In the genomic region with DNA sequence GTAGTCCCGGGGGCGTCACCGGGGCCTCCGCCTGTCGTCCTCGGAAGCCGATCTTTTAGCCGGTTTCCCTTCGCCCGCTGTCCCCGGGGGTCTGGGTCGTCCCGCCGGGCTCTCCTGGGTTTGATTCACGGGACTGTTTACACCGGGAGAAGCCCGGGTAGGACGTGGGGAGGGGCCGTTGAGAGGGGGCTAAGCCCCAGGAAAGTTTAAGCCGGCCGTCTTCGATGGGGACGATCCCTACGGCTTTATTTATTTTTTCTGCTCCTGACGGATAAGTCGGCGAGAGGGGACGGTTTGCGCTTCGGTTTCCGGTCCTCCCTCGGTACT, we compare ENCODE assay signal across 8 mouse cellular contexts. TPM values are rescaled to one million over a fixed set of nuclear protein-coding genes. Genes with fewer than 3 reads are reported as not detected.
DNase-seq lines count a peak whose midpoint lies in the region; ATAC-seq and TF ChIP-seq lines count a peak whose summit lies in the region.

No protein-coding gene starts in this region.

- no peaks in the 10 kb centered on the region for H3K27me3 ChIP-seq in lung, embryonic 14.5 days (ENCODE audit: insufficient read depth, low read length)
- H3K27me3 ChIP-seq in embryonic facial prominence, embryonic 14.5 days (replicated peaks; ENCODE audit: control insufficient read depth, insufficient read depth, low read length): no peaks in the 10 kb centered on the region
- H3K27me3 ChIP-seq in intestine, embryonic 15.5 days (replicated peaks): no peaks in the 10 kb centered on the region
- no peaks in the 10 kb centered on the region for H3K27me3 ChIP-seq in neural tube, embryonic 13.5 days

- peak overlapping the region; percentile 98 for H3K27ac ChIP-seq in lung, embryonic 14.5 days (ENCODE audit: low read depth)
- peak overlapping the region; percentile 97 for H3K27ac ChIP-seq in embryonic facial prominence, embryonic 14.5 days (replicated peaks; ENCODE audit: low read depth, low read length)
- H3K27ac ChIP-seq in intestine, embryonic 15.5 days: peak overlapping the region; percentile 98
- H3K27ac ChIP-seq in neural tube, embryonic 13.5 days (replicated peaks): peak overlapping the region; percentile 98

- peak overlapping the region; percentile 92 for H3K9ac ChIP-seq in lung, embryonic 14.5 days
- peak overlapping the region; percentile 86 for H3K9ac ChIP-seq in embryonic facial prominence, embryonic 14.5 days (ENCODE audit: low read depth, low read length)
- H3K9ac ChIP-seq in intestine, embryonic 15.5 days: peak overlapping the region; percentile 96
- peak overlapping the region; percentile 90 for H3K9ac ChIP-seq in neural tube, embryonic 13.5 days

- H3K4me1 ChIP-seq in lung, embryonic 14.5 days (ENCODE audit: insufficient read depth): peaks cover 8% of the 10 kb centered on the region
- peaks cover 13% of the 10 kb centered on the region for H3K4me1 ChIP-seq in embryonic facial prominence, embryonic 14.5 days (ENCODE audit: control insufficient read depth, insufficient read depth, low read length)
- peaks cover 19% of the 10 kb centered on the region for H3K4me1 ChIP-seq in intestine, embryonic 15.5 days (replicated peaks)
- peaks cover 41% of the 10 kb centered on the region for H3K4me1 ChIP-seq in neural tube, embryonic 13.5 days (replicated peaks)

- H3K4me3 ChIP-seq in lung, embryonic 14.5 days (ENCODE audit: low read depth, low read length): peak overlapping the region; percentile 75
- peak overlapping the region; percentile 72 for H3K4me3 ChIP-seq in embryonic facial prominence, embryonic 14.5 days (ENCODE audit: low read depth, low read length)
- peak overlapping the region; percentile 97 for H3K4me3 ChIP-seq in intestine, embryonic 15.5 days (replicated peaks)
- H3K4me3 ChIP-seq in neural tube, embryonic 13.5 days: peak overlapping the region; percentile 95

- TF ChIP-seq CTCF in lung, embryonic 14.5 days (IDR thresholded peaks at IDR 0.05; ENCODE audit: low read depth): no peak

- no peaks in the 10 kb centered on the region for H3K9me3 ChIP-seq in lung, embryonic 14.5 days (ENCODE audit: low read depth, low read length)
- no peaks in the 10 kb centered on the region for H3K9me3 ChIP-seq in embryonic facial prominence, embryonic 14.5 days (ENCODE audit: control insufficient read depth, low read length)
- no peaks in the 10 kb centered on the region for H3K9me3 ChIP-seq in intestine, embryonic 15.5 days
- H3K9me3 ChIP-seq in neural tube, embryonic 13.5 days: no peaks in the 10 kb centered on the region

- DNase-seq in lung, embryonic 14.5 days: no peak
- DNase-seq in lung, adult 18-20 months: no peak
- DNase-seq in embryonic facial prominence, embryonic 14.5 days (ENCODE audit: low spot score): no peak
- no peak for DNase-seq in cerebellum, adult 18-20 months
- DNase-seq in layer of hippocampus, adult 8-10 months (ENCODE audit: low spot score in 2 of 2): no peak
- DNase-seq in cerebellum, postnatal 14 days: no peak

- ATAC-seq in lung, embryonic 14.5 days (ENCODE audit: insufficient read depth): peak; percentile 53
- ATAC-seq in embryonic facial prominence, embryonic 14.5 days (ENCODE audit: low read depth): peak; percentile 34
- peak; percentile 60; the same call in 1 of the 2 replicates for ATAC-seq in intestine, embryonic 15.5 days
- ATAC-seq in neural tube, embryonic 13.5 days (ENCODE audit: low read depth): peak; percentile 70

- peaks cover 27% of the 10 kb centered on the region for H3K36me3 ChIP-seq in lung, embryonic 14.5 days (ENCODE audit: insufficient read depth)
- peaks cover 18% of the 10 kb centered on the region for H3K36me3 ChIP-seq in embryonic facial prominence, embryonic 14.5 days (ENCODE audit: control insufficient read depth, insufficient read depth, low read length)
- H3K36me3 ChIP-seq in intestine, embryonic 15.5 days: peaks cover 4% of the 10 kb centered on the region; the same call in 1 of the 2 replicates
- H3K36me3 ChIP-seq in neural tube, embryonic 13.5 days: 0 out of 2 replicates have a peak, but pooled peaks cover 11% of the 10 kb centered on the region

- H3K4me2 ChIP-seq in lung, embryonic 14.5 days: peak overlapping the region; percentile 88
- H3K4me2 ChIP-seq in embryonic facial prominence, embryonic 14.5 days (ENCODE audit: low read depth, low read length): peak overlapping the region; percentile 82
- peak overlapping the region; percentile 88 for H3K4me2 ChIP-seq in intestine, embryonic 15.5 days (replicated peaks)
- peak overlapping the region; percentile 85 for H3K4me2 ChIP-seq in neural tube, embryonic 13.5 days

- WGBS in lung, embryonic 14.5 days: under 1% methylated on average over 32 of the region's 32 CpGs
- 0% methylated on average over 13 of the region's 32 CpGs for WGBS in embryonic facial prominence, embryonic 14.5 days
- WGBS in intestine, embryonic 15.5 days: 1% methylated on average over 31 of the region's 32 CpGs
- WGBS in neural tube, embryonic 13.5 days: under 1% methylated on average over 32 of the region's 32 CpGs

RNA-seq across cellular contexts. Expression of gene Stk35, which starts 0.6 kb away (rescaled TPM):
- polyA plus RNA-seq in lung, embryonic 14.5 days (2014; fragmentation: Nextera tagmentation; extraction: Ambion mirVana): 15.6 and 17.1 TPM in 2 replicates
- polyA plus RNA-seq in embryonic facial prominence, embryonic 14.5 days (2014; fragmentation: Nextera tagmentation; extraction: Ambion mirVana): 12.7 and 13.7 TPM in 2 replicates
- 7.8 and 8.8 TPM in 2 replicates for polyA plus RNA-seq in intestine, embryonic 15.5 days (2015; fragmentation: Nextera tagmentation; extraction: Ambion mirVana)
- polyA plus RNA-seq in neural tube, embryonic 13.5 days (2015; fragmentation: Nextera tagmentation; extraction: Ambion mirVana): 7.5 and 8.0 TPM in 2 replicates
- 10 to 100 TPM; 29.8 to 33.6 (median 30.9) TPM for total RNA-seq in layer of hippocampus, adult 8-10 months (2022)
